Mouse (Mus musculus) gastrocnemius, adult 8-10 months (tissue): ENCODE measurements around the gene Ift22. TPM values are rescaled to one million over a fixed set of nuclear protein-coding genes. Genes with fewer than 3 reads are reported as not detected.
A peak's percentile ranks its signal among the peaks of the same experiment; 100 is the strongest.
"Not testable (repeated sequence)": the region's sequence is repeated elsewhere in the genome, so short reads cannot be mapped to it uniquely, and the experiment has no call there.

Experiments used
- DNase-seq, 2 experiments: peaks; one replicate each; pipeline ENCODE4 v3.0.0; 2022; ENCODE audit warnings: low spot score in 2 of 2
- total RNA-seq, 4 experiments: library from RNA; stranded (reverse); gene quantifications; 2 replicates each; pipeline ENCODE4 v1.2.4; 2022

Ift22 gene
- total RNA-seq, 4 experiments from 2014 or later = 4.7 to 6.6 (median 5.5) TPM

DNA sequence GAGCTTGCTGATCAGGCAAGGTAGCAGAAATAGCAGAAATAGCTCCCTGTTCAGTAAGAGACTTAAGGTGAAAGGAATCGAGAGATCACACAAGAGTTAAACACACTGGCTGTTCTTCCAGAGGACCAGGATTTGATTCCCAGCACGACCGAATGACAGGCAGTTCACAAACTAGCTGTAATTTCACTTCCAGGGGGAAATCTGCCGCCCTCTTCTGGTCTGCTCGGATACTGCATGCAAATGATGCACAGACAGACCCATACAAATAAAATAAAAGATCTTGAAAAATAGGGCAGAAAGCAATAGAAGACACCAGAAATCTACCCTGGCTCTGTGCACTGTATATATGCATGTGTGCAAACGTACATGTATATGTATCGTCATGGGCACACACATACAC is 2.3 kb upstream of the Ift22 start:
- DNase-seq = no peak

DNA sequence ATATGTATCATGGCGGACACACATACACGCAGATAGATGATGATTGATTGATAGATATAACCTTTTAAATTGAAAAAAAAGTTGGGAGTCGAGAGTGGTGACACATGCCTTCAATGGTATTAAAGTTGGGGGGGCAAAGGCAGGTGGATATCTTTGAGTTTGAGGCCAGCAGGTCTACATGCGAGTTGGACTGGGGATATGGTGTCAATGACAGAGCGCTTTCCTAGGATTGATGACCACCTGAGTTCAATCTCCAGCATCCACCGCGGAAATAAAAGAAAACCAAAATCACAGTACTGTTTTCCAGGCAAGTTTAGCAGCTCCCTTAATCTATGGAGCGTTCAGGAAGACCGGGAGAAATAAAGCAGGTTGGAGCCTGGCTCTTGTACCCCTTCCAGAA is 363 bp upstream of the Ift22 start:
- DNase-seq = no peak

DNA sequence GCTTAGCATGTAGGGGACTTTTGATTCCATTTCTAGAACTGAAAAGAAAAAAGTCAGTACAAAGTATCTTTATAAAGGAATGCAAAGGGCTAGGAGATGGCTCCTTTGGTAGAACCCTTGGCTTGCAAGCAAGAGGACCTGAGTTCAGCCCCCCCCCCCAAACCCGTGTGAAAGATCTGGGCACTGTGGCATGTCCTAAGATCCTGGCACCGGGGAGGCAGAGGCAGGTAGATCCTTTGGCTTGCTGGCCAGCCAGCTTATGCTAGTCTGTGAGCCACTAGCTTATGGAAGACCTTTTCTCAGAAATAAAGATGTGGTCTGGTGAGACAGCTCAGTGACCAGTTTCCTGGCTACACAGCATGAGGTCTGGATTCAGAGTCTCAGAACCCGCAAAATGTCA is 6.2 kb downstream of the Ift22 start:
- DNase-seq = no peak

DNA sequence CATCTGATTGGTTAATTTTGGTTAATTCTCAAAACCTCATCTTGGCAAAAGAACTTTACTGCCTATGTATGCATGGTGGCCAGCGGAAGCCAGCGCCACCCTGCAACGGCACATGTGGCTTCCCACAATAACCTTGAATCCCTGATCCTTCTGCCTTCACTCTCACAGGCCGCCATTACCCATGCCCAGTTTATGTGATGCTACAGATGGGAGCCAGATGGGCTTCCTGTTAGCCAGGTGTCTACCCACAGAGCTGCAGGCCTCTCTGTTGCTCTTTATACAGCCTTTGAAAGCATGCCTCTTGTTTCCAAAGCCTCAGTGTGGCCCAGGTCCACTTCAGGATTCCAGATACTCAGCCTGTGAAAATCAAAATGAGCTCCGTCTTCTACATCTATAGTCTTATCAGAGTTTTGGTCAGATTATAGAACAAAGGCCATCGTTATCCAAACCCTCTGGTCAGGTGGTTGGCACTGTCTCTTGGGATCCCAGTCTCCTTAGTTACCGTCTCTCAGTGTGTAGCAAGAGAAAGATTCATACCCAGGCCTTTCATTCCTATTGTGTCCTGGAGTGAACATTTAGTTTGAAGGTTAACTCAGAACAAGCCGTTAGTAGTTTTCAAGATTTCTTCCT is 9.8 kb downstream of the Ift22 start:
- no peak for DNase-seq

DNA sequence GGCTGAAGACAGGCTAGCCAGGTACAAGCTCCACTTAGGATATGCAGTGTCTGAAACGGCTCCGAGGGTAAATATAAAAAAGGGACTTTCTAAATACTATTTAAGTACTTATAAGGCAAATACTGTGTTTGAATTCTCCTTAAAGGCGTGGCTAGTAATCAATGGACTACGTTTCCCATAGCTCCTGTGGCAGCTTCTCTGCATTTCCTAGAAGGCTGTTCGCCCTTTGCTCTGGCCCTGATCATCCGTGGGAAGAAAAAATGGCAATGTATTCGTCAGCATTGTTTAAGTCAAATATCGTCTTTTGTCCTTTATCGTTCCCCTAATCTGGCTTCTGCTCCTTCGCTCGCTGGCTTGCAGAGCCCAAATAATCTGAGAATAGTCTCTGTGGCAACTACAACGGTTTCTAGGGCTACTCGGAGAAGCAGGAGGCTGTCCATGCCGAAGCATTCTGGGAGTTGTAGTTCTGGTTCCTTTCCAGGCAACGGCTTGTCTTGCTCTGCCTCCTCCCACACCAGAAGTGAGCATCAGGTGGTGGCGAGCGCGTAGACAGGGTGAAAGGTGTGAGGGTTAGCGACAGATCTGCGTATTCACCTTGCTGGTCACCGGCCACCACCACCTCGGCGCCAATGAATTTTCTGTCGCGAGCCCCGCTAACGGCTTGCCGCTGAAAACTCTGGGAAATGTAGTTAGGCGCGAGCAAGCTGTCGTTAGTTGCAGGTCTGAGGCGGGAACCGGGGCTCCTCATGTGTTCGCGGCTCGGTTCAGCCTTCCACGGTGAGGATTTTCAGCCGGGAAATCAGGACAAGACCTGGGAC is 10.9 kb downstream of the Ift22 start:
- DNase-seq = peak; percentile 39 to 47

DNA sequence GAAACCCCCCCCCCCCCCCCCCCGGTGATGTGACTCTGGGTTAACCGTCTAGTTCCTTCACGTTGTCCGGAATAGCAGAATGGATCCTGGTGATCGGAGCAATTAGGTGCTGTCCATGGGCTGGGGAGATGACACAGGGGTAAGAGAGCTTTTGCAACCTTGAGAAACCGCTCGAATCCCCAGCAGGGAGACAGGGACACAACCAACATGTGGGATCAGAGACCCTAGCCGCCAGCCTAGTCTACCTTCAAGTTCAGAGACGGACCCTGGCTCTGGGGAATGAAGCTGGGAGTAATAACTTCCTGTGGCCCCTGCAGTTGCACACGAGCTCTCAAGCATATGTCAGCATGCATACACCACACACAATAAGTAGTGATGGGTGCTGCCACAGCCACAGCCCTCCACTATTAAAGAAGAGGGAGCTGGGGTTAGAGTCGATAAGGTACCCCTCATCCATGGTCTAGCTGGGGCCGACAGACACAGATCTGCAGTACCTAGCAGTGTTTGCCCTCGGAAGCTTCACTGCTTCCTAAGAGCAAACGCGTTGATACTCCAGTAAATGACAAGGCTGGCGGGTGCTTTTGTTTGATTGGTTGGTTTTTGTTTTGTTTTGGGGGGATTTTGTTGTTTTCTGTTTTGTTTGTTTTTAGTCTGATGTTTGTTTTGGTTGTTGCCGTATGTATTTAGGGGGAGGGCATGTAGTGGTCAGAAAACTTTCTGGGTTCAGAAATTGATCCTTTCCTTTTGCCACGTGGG is 11.8 kb downstream of the Ift22 start:
- DNase-seq = no peak

DNA sequence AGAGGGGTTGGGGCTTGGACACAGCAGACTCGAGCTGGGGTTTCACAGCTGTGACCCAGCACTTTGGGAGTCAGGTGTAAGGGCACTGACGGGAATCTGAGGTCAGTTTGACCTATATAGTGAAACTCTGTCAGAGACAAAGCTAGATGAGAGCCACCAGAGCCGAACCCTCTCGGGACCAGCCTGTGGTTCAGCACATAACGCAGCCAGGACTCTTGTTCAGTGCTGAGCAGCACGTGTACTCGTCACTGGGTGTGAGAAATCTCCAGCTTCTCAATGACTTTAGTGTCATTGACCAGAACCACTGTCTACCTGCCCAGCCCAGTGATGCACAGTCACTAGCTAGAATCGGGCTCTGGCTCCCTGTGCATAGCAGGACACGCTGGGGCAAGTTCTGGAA is 14.9 kb downstream of the Ift22 start:
- no peak for DNase-seq

DNA sequence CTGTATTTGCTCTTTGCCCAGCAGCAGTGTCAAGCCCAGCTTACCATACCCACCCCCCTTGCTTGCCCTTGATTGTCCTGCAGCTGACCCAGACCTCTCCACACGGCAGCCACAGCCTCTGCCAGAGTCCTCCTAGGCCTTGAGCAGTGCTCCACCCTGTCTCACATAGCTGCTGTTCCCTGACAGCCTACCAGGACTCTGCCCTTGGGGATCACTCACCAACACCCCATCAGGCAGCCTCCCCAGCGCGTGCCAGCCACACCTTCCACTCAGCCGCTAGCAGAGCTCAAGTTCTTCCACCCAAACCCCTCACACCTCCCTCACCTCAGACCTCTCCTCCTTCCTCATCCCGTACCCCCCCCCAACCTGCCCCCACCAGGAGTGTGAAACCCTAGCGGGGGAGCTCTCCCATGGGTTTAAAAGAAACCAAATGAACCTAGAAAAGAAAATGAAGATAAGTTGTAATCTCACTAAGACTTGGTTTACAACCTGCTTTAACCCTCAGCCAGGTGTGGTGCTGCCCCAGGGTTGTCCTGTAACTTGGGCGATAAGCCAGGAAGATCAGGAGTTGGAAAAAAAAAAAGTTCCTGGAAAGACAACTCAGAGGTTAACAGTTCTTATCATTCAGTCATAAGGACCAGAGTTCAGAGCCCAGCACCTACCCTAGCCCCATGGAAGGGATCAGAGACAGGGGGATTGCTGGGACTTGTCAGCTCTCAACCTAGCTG is 16.0 kb downstream of the Ift22 start:
- no peak for DNase-seq

DNA sequence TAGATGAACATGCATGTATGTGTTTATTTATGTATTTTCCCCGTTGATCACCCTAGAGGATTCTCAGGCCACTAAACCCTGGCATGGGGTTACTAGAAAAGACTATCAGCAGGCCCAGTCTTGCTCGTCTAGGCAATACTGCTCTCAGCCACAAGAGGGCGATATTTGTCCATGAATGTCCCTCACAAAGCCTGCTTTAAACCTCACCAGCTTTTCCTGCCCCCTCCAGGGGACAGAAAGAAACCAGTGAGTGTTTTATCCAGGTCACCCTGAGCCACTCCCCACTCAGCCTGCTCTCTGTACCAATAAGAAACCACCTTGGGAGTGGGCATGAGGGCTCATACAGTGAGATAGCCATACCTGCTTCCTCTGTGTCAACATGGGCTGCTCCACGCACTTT is 21.1 kb downstream of the Ift22 start:
- DNase-seq = peak; percentile 56 to 63

DNA sequence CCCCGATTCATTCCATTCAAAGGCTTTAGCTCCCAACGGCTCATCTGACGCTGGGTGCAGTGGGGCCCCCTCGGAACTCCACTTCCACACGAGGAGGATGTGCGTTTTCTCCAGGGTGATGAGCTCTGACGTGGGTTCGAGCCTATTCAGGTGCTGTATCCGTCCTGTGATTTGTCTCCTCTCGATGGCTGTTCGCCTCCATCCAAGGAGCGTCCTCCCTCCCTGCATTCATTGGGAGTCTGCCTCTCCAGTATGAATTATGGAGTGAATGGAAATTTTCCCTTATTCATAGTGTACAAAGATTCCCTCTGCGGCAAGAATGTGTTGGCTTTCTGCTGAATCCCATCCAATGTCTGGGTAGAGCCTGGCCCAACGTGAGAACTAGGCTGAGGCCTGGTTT is 23.9 kb downstream of the Ift22 start:
- no peak for DNase-seq

DNA sequence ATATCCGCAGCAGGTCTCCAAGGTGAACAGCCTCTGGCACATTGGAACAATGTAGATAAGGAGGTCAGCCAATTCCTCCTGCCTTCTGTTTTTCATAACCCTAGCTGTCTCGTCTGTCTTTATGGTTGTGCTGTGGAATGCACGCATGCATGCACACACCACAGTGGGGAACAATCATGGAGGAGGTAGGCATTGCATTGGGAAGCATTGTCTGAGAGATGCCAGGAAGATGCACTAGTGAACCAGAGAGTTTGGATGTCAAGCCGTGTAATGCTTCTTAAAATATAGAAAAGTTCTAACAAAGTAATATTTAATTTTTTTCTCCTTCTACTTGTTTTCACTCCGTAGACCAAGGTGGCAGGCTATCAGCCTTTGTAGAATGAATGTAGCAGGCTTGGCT is 25.0 kb downstream of the Ift22 start:
- no peak for DNase-seq

DNA sequence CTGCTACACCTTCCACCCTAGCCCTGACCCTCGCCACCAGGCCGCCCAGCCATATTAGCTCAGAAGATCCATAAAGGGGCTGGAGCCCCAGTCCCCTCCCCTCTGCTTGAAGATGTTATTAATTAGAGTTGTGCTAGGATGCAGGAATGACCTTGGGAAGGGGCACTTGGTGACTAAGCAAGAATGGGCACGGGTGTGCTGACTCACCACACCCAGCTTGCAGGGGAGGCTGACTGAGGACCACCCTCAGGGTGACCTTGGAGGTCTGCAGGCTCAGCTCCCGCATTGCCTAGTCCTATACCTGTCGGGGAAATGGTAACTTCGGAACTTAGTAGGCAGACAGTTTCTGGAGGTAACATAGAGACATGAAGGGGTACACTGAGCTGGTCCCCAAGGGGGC is 26.0 kb downstream of the Ift22 start:
- no peak for DNase-seq

DNA sequence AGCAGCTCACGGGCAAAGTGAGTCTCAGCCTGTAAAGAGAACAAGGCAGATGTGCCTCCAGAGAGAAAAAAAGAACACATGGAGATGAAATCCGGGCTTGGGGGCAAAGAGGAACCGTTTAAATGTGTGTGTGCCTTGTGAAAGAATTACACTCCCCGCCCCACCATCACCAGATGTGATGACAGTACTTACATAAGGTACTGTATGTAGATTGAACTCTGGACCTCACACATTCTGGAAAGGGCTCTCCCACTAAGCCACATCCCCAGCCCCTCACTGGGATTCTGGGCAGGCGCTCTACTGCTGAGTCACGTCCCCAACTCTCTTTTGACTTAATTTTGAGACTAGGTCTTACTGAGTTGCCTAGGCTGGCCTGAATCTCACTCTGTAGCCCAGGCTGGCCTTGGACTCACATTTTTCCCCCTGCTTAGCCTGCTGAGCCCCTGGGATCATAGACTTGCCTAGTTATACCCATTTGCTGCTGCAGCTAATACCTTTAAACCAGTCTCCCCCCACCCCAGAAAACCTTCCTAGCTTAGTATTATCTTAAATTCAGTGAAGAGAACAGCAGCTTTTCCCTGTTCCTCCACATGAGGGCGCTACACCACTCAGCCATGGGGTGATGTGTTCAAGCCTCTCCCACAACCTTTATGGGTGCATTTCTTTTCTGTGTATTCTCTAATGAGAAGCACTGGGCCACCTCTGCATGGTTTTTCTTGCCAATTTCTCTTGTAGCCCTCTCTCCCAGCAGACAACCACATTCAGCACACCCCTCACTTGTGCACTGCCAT is 28.1 kb downstream of the Ift22 start:
- DNase-seq = no peak

DNA sequence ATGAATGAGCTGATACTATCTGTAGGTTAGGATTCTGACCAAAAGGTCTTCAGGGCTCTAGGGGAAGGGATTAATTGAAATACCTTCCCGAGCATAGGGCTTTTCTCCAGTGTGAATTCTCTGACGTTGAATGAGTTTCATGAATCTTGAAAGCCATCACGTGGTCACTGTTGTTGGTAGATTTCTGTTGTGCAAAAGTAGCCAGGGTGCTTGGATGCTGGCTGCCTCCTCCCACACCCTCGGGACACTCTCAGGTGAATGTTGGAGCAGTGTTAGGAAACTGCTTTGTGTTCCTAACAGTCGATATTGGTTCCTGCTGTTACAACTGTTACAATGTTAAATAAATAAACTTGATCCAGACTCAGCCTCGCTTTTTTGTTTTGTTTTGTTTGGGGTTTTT is 28.8 kb downstream of the Ift22 start:
- no peak for DNase-seq

DNA sequence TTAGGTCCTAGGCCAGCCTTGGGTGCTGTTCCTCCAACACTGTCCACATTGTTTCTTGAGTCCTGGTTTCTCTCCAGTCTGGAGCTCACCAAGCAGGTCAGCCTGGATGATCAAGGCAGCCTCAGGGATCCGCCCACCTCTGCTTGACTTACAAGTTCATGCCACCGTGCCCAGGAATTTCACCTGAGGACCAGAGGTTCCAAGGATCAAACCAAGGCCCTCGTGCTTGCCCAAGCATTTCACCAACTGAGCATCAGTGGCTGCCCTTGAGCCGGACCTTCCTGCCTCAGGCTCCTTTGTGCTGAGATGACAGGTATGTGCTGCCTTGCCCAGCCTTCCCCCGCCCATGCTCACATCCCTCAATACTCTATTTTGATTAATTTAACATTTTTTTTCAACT is 29.7 kb downstream of the Ift22 start:
- no peak for DNase-seq

DNA sequence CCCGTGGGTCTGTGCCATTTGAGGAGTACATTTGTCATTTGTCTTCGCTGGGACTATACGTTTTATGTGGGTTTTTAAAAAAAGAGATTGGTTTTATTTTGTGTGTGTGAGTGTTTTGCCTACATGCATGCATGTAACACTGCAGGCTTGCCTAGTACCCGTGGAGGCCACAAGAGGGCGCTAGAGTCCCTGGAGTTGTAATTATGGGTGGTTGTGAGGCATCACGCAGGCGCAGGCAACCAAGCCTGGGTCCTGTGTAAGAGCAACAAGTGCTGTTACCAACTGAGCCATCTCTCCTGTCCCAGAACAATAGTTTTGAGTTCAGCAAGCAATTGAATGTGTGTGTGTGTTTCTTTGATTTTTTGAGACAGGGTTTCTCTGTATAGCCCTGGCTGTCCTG is 31.3 kb downstream of the Ift22 start:
- DNase-seq = no peak

DNA sequence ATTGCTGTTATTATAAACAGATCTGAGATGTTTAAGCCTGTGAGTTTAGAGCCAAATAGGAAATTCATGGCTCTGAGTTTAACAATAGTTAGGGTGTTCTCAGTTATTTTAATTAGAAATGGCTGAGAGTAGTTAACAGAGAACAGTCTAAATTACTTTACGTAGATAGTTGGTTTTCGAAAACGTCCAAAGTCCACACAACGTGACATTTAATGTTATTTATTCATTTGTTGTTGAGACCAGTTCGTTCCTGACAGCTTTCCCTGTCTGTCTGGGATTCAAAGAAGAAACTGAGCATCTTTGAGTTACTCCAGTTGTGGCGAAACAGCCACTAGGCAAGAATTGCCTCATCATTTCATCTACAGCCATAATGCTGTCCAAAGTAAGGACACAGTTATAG is 32.1 kb downstream of the Ift22 start:
- DNase-seq = not testable (repeated sequence)

DNA sequence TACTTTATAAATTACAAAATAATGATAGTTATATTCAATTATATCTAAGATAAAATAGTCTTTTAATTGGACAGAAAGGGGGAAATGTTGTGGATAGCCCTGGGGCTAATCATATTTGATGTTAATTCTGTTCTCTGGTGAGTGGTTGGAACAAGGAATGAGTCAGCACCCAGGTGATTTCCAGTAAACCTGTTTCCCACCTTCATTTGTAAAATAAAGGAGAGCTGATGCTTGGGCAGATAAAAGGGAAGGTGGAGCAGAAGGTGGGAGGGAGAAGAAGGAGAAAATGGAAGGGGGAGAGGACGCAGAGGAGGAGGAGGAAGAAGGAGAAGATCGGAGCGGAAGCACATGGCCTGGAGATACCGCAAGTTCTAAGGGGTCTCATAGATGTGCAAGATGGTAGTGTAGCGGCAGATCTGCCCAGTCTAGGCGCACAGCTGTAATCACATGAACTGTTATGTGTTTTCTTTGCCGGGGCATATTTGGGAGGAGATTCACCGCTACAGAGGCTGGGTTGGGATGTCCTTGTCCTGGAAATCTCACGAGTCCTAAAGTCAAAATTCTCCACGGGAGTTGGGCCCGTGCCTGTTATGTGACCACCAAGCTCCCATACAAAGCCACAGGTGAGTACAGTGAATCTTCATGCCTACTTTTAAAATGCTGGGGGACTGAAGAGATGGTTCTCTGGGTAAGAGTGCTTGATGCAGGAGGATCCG is 33.1 kb downstream of the Ift22 start:
- DNase-seq = no peak

DNA sequence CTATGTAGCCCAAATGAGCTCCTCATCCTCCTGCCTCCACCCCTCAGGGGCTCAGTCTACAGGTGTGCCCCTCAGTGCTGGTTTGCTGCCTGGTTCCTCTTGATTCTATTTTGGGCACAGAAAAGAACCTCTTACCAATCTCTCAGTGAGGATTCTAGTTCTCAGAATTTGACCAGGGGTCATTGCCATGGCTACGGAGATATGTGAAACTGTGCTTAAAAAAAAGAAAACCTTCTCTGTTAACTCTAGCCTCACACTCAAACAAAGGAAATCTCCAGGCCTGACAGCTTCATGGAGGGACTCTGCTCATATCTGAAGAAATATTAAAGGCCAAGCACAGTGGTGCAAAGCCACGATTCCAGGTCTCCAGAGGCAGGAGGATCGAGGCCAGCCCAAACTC is 34.8 kb downstream of the Ift22 start:
- no peak for DNase-seq

DNA sequence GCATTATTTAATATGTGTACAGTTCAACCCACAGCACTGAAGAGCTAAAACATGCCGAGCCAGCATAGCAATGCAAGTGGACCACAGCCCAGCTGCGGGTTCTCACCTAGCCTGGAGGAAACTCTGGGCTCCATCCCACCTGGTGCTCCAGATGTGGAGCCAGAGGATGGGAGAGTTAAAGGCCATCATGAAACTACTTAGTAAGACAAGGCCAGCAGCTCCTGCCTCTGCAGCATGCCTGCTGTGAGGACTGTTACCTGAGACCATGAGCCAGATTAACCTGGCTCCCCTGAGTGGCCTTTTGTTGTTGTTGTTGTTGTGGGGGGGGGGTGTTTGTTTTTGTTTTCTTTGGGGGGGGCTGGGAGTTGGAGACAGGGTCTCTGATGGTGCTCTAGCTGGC is 35.4 kb downstream of the Ift22 start:
- DNase-seq = no peak
